Mouse (Mus musculus): ENCODE measurements around the gene Prcd. TPM values are rescaled to one million over a fixed set of nuclear protein-coding genes. Genes with fewer than 3 reads are reported as not detected.
A peak's percentile ranks its signal among the peaks of the same experiment; 100 is the strongest.

Prcd gene
- polyA plus RNA-seq, 1 experiment = 0.44 TPM

- H3K27me3 ChIP-seq (replicated peaks; ENCODE audit: control insufficient read depth, insufficient read depth, low read length) = no peaks in the 10 kb centered on the region
- no peaks in the 10 kb centered on the region for H3K36me3 ChIP-seq (ENCODE audit: control insufficient read depth, insufficient read depth, low read length)
- DNase-seq = no peak
- no peak overlapping the region for H3K4me3 ChIP-seq (ENCODE audit: insufficient read depth, low read depth, low read length)
- peaks cover 12% of the 10 kb centered on the region for H3K4me1 ChIP-seq (ENCODE audit: control insufficient read depth, insufficient read depth, low read length)
- 81% methylated on average over 6 of the region's 6 CpGs for WGBS
- no peak overlapping the region for H3K27ac ChIP-seq (ENCODE audit: insufficient read depth, low read depth, low read length)
- TF ChIP-seq CTCF (conservative IDR thresholded peaks at IDR 0.05; ENCODE audit: insufficient read depth, insufficient read length, low read depth, low read length) (no peak), POLR2A (IDR thresholded peaks at IDR 0.05; ENCODE audit: low read depth, low read length) (no peak)
Measured at GRCm38 (mm10) chr11:116613234-116613633, 40.1 kb upstream of the Prcd start.

- peaks cover 27% of the 10 kb centered on the region for H3K4me1 ChIP-seq (ENCODE audit: control insufficient read depth, insufficient read depth, low read length)
Measured at GRCm38 (mm10) chr11:116615735-116616437, 37.4 kb upstream of the Prcd start.

GRCm38 (mm10) chr11:116616438-116617118 lies 36.8 kb upstream of the Prcd start:
- Histone ChIP-seq H3K4me1 (ENCODE audit: control insufficient read depth, insufficient read depth, low read length) (peaks cover 34% of the 10 kb centered on the region), H3K27ac (ENCODE audit: insufficient read depth, low read depth, low read length) (peak overlapping the region; percentile 44), H3K27me3 (replicated peaks; ENCODE audit: control insufficient read depth, insufficient read depth, low read length) (no peaks in the 10 kb centered on the region), H3K4me3 (ENCODE audit: insufficient read depth, low read depth, low read length) (no peak overlapping the region), H3K36me3 (ENCODE audit: control insufficient read depth, insufficient read depth, low read length) (no peaks in the 10 kb centered on the region)
- WGBS = 65% methylated on average over 10 of the region's 10 CpGs
- DNase-seq = no peak
- TF ChIP-seq CTCF (conservative IDR thresholded peaks at IDR 0.05; ENCODE audit: insufficient read depth, insufficient read length, low read depth, low read length) = no peak

More at GRCm38 (mm10) chr11:116615735-116616437, 37.4 kb upstream of the Prcd start:
- Histone ChIP-seq H3K27me3 (replicated peaks; ENCODE audit: control insufficient read depth, insufficient read depth, low read length) (no peaks in the 10 kb centered on the region), H3K4me3 (ENCODE audit: insufficient read depth, low read depth, low read length) (no peak overlapping the region), H3K36me3 (ENCODE audit: control insufficient read depth, insufficient read depth, low read length) (no peaks in the 10 kb centered on the region), H3K27ac (ENCODE audit: insufficient read depth, low read depth, low read length) (peak overlapping the region; percentile 59)
- peak; percentile 72 for DNase-seq
- whole genome bisulfite sequencing = 26% methylated on average over 15 of the region's 15 CpGs
- peak; percentile 34 for TF ChIP-seq CTCF (conservative IDR thresholded peaks at IDR 0.05; ENCODE audit: insufficient read depth, insufficient read length, low read depth, low read length)
- TF ChIP-seq POLR2A (IDR thresholded peaks at IDR 0.05; ENCODE audit: low read depth, low read length) = no peak

- no peaks in the 10 kb centered on the region for H3K36me3 ChIP-seq (ENCODE audit: control insufficient read depth, insufficient read depth, low read length)
- TF ChIP-seq CTCF (conservative IDR thresholded peaks at IDR 0.05; ENCODE audit: insufficient read depth, insufficient read length, low read depth, low read length) (no peak), POLR2A (IDR thresholded peaks at IDR 0.05; ENCODE audit: low read depth, low read length) (no peak)
- H3K4me1 ChIP-seq (ENCODE audit: control insufficient read depth, insufficient read depth, low read length) = peaks cover 45% of the 10 kb centered on the region
- H3K27ac ChIP-seq (ENCODE audit: insufficient read depth, low read depth, low read length) = no peak overlapping the region
- no peak for DNase-seq
- 80% methylated on average over 7 of the region's 7 CpGs for WGBS
- no peak overlapping the region for H3K4me3 ChIP-seq (ENCODE audit: insufficient read depth, low read depth, low read length)
- no peaks in the 10 kb centered on the region for H3K27me3 ChIP-seq (replicated peaks; ENCODE audit: control insufficient read depth, insufficient read depth, low read length)
Measured at GRCm38 (mm10) chr11:116617641-116618040, 35.7 kb upstream of the Prcd start.

GRCm38 (mm10) chr11:116618666-116619065 lies 34.7 kb upstream of the Prcd start:
- no peak for TF ChIP-seq POLR2A (IDR thresholded peaks at IDR 0.05; ENCODE audit: low read depth, low read length)
- no peak for TF ChIP-seq CTCF (conservative IDR thresholded peaks at IDR 0.05; ENCODE audit: insufficient read depth, insufficient read length, low read depth, low read length)
- 0 out of 2 replicates have a peak overlapping the region, but pooled peaks have one; percentile 5 for H3K27ac ChIP-seq (ENCODE audit: insufficient read depth, low read depth, low read length)

GRCm38 (mm10) chr11:116619156-116619555 lies 34.2 kb upstream of the Prcd start:
- Histone ChIP-seq H3K27me3 (replicated peaks; ENCODE audit: control insufficient read depth, insufficient read depth, low read length) (no peaks in the 10 kb centered on the region), H3K36me3 (ENCODE audit: control insufficient read depth, insufficient read depth, low read length) (no peaks in the 10 kb centered on the region), H3K4me3 (ENCODE audit: insufficient read depth, low read depth, low read length) (no peak overlapping the region), H3K27ac (ENCODE audit: insufficient read depth, low read depth, low read length) (peak overlapping the region; percentile 24; the same call in 1 of the 2 replicates), H3K4me1 (ENCODE audit: control insufficient read depth, insufficient read depth, low read length) (peaks cover 52% of the 10 kb centered on the region)
- DNase-seq = peak; percentile 81
- 39% methylated on average over 7 of the region's 7 CpGs for WGBS
- TF ChIP-seq POLR2A (IDR thresholded peaks at IDR 0.05; ENCODE audit: low read depth, low read length) = no peak
- no peak for TF ChIP-seq CTCF (conservative IDR thresholded peaks at IDR 0.05; ENCODE audit: insufficient read depth, insufficient read length, low read depth, low read length)

More at GRCm38 (mm10) chr11:116618666-116619065, 34.7 kb upstream of the Prcd start:
- peaks cover 52% of the 10 kb centered on the region for H3K4me1 ChIP-seq (ENCODE audit: control insufficient read depth, insufficient read depth, low read length)
- DNase-seq = no peak
- no peak overlapping the region for H3K4me3 ChIP-seq (ENCODE audit: insufficient read depth, low read depth, low read length)
- no peaks in the 10 kb centered on the region for H3K36me3 ChIP-seq (ENCODE audit: control insufficient read depth, insufficient read depth, low read length)
- WGBS = 91% methylated on average over 7 of the region's 7 CpGs
- no peaks in the 10 kb centered on the region for H3K27me3 ChIP-seq (replicated peaks; ENCODE audit: control insufficient read depth, insufficient read depth, low read length)

GRCm38 (mm10) chr11:116619561-116619960 lies 33.8 kb upstream of the Prcd start:
- Histone ChIP-seq H3K36me3 (ENCODE audit: control insufficient read depth, insufficient read depth, low read length) (no peaks in the 10 kb centered on the region), H3K27me3 (replicated peaks; ENCODE audit: control insufficient read depth, insufficient read depth, low read length) (no peaks in the 10 kb centered on the region), H3K27ac (ENCODE audit: insufficient read depth, low read depth, low read length) (peak overlapping the region; percentile 24; the same call in 1 of the 2 replicates), H3K4me1 (ENCODE audit: control insufficient read depth, insufficient read depth, low read length) (peaks cover 52% of the 10 kb centered on the region), H3K4me3 (ENCODE audit: insufficient read depth, low read depth, low read length) (no peak overlapping the region)
- 41% methylated on average over 8 of the region's 8 CpGs for WGBS
- TF ChIP-seq CTCF (conservative IDR thresholded peaks at IDR 0.05; ENCODE audit: insufficient read depth, insufficient read length, low read depth, low read length) (no peak), POLR2A (IDR thresholded peaks at IDR 0.05; ENCODE audit: low read depth, low read length) (no peak)
- peak; percentile 46 for DNase-seq

Data from kidney, adult 2 months (tissue).